Mouse (Mus musculus) thymus, postnatal 0 days (tissue): ENCODE results near the gene Prkn. TPM values are rescaled to one million over a fixed set of nuclear protein-coding genes. Genes with fewer than 3 reads are reported as not detected.
"Not testable (repeated sequence)": the region's sequence is repeated elsewhere in the genome, so short reads cannot be mapped to it uniquely, and the experiment has no call there.

Experiments
- DNase-seq: peaks from one replicate; pipeline ENCODE4 v3.0.0-alpha.2; 2015; ENCODE audit warnings: low spot score
- polyA plus RNA-seq: library from polyadenylated mRNA; unstranded; fragments of >200 nt; fragmentation: Nextera tagmentation; extraction: Ambion mirVana; gene quantifications from 2 replicates; pipeline ENCODE4 v1.2.1, GENCODE M21; 2015

The Prkn gene
- polyA plus RNA-seq, 1 experiment from 2014 or later: 2.1 TPM

- DNase-seq: peak; percentile 3
Measured at GRCm38 (mm10) chr17:11975062-11975607, 1135.0 kb downstream of the Prkn start.

- no peak for DNase-seq
Measured at GRCm38 (mm10) chr17:11978260-11978821, 1138.2 kb downstream of the Prkn start.

- no peak for DNase-seq
Measured at GRCm38 (mm10) chr17:11981666-11982065, 1141.5 kb downstream of the Prkn start.

GRCm38 (mm10) chr17:11988110-11988837 lies 1148.1 kb downstream of the Prkn start:
- no peak for DNase-seq

DNA sequence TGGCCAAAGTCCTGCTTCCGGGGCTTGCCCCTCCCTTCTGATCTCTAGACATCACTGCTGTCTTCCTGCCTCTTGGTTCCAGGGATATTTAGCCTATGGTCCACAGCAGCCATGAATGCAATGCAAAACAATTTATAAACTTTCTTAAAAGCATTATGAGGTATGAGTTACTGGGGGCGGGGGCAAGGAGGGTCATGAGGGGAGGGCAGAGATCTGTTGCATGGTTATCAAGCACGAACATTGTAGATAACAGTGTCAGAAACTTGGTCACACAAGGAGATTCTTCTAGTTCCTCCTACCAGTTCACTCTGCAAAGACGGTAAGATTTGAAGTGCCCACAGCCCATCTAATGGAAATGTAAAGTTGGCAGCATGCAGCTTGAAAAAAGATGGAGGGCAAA lies 1149.1 kb downstream of the Prkn start:
- no peak for DNase-seq

DNA sequence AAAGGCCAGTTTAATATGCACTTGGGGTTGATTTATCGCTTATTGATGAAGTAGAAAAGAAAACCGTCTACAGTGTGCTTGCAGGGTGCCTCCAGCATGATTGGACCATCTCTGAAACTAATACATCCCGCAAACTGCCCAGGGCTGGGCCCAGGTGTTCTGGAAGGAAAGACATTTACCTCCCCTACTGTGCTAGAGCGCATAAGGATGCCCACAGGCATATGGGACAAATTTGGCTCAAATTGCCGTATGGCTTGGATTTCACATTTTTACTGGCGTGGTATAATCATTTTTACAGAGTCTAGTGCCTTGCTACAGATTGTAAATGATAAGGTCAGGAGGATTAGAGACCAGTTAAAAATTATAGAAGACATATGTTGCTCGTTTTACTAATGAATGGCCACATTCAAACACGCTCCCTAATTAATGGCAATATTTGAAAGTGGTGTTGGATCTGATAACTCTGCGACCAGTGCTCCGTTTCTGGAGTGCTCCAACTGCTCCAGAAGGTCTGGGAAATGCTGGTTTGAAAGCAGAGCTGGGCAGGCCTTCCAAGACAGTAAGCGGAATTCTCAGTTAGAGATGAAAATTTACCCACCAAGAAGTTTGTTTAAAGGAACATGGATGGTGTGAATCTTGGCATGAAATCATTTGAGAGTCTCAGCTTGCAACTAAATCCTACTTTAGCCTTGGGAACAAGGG lies 1150.4 kb downstream of the Prkn start:
- no peak for DNase-seq

- DNase-seq: peak; percentile 23
Measured at GRCm38 (mm10) chr17:11993249-11993648, 1153.1 kb downstream of the Prkn start.

DNA sequence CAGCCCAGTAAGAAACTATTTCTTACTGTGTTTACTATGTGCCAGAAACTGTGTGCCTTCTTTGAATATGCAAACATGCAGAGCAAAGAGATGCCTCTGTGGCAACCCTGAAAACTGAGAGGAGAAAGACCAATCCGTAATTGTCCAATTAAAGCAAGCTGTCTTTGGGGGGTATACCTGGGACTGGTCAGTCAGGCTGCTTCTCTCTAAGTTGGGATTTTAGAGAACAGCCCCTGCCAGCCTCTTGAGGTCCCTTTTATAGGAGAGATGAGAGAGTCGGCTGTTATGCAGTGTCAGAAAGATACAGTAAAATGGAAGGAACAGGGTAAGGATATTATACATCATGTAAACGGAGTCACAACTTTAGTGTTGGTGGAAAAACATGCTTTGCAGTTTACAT lies 1154.1 kb downstream of the Prkn start:
- DNase-seq: no peak

GRCm38 (mm10) chr17:11994754-11995153 lies 1154.6 kb downstream of the Prkn start:
- not testable (repeated sequence) for DNase-seq

GRCm38 (mm10) chr17:11995522-11995921 lies 1155.3 kb downstream of the Prkn start:
- no peak for DNase-seq

DNA sequence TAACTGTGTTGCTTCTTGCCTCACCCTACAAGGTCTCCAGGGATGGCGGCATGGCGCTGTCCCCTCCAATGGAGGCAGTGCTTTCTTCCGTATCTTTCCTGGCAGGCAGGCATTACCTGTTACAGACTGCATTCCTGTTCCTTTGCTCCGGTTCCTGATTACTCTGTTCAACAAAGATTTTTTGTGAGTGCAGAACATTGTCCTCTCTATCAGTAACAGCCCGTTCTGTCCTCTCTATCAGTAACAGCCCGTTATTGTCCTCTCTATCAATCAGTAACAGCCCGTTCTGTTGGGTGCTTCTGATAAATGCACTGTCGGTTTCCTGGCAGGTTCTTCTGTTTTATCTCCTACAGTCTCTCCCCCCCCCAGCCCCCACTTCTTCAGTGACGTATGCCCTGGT lies 1156.1 kb downstream of the Prkn start:
- no peak for DNase-seq

- DNase-seq: no peak
Measured at GRCm38 (mm10) chr17:12000285-12000684, 1160.1 kb downstream of the Prkn start.

- DNase-seq: no peak
Measured at GRCm38 (mm10) chr17:12021326-12021725, 1181.1 kb downstream of the Prkn start.

DNA sequence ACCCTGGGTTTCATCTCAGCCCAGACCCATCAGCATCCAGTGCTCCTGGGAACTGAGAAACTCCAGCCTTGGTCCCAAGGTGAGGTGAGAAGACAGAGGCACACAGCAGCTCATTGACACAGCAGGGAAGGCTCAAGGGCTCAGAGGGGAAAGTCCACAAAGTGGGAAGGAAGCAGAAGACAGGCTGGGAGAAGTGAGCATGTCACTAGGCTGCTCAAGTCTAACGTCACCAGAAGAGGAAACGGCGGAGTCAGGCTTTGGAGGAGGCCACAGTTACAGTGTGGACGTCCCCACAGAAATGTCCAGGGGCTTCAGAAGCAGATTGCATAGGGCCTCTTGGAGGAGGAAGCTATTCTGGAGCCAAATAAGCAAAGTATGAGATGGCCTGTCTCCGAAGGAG lies 1189.2 kb downstream of the Prkn start:
- no peak for DNase-seq

- DNase-seq: no peak
Measured at GRCm38 (mm10) chr17:12029921-12030461, 1189.8 kb downstream of the Prkn start.

- DNase-seq: no peak
Measured at GRCm38 (mm10) chr17:12030556-12031160, 1190.5 kb downstream of the Prkn start.

- DNase-seq: peak; percentile 57
Measured at GRCm38 (mm10) chr17:12031203-12031942, 1191.2 kb downstream of the Prkn start.

- DNase-seq: no peak
Measured at GRCm38 (mm10) chr17:12032014-12032791, 1192.0 kb downstream of the Prkn start.

DNA sequence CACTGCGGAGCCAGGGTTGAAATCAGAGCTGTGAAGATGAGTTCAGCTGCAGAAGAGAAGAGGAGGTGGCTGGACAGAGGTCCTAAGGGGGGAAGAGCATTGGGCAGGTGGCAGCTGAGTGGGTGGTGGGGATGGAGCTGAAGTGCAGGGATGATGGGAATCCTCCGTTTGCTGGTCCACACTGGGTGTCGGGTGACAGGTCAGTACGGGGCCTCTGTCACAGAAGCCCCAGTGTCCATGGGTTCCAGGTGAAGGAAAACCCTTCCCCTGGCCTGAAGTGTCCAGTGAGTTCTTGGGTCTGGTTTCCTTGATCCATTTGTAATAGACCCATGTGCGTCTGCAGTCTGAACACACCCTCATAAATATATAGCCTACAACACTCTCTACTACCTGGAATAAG lies 1195.2 kb downstream of the Prkn start:
- no peak for DNase-seq

- DNase-seq: peak; percentile 71
Measured at GRCm38 (mm10) chr17:12036205-12036604, 1196.0 kb downstream of the Prkn start.
